Mouse (Mus musculus) mouse trophoblast stem cell (cell line): Measurements from ENCODE around the gene Olfr478.
"Not testable (repeated sequence)": the region's sequence is repeated elsewhere in the genome, so short reads cannot be mapped to it uniquely, and the experiment has no call there.

Source experiments
- in situ Hi-C, 2 experiments: fragments of 300-500 bp; cut with MseI, MboI; formaldehyde crosslinking; loops; 2 replicates in 1 of 2; 3 replicates in 1 of 2; pipeline ENCODE4 v1.15.1; 2025

The Olfr478 gene

DNA sequence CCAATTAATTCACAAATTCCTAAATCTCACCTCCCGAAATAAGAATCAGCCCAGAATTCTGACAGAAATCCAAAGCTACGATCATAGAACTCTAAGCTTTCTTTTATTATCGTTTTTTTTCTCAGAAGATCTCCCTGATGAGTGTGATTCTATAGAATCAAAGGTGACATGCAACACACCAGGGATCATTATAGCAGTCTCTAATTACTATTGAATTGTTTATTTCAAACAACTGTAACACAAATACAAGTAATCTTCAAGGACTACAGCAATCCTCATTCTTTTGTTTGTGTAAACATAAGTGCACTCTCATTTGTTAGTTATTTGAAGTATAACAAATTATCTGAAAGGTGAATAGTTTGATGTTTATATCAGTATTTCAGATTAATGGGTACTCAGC is at the start of gene Olfr478:
TSS of gene Olfr478 (minus strand) at position 101 of the 400 bp plus-strand sequence.
- in situ Hi-C loops: no loop called here

DNA sequence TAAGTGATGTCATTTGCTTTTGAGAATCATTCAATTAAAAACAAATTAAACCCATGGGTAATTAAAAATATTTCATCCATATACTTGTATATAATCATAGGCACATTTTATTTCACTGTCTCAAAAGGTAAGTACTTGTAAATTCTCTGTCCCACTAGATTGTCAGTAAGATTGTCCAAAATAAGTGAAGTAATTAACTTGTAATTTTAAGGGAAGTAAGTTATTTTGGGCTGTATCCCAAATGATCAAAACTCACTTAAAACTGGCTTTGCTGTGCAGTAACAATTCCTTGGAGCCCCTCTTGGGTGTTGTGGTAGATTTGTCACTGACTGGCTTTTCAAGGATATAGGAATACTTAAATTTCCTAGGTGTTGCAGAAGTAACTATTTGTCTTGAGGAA is 45.8 kb upstream of the Olfr478 start, which contains the start of gene Olfr481:
TSS of gene Olfr481 (plus strand) at position 301 of the 400 bp plus-strand sequence.
- in situ Hi-C loops: no loop called here

DNA sequence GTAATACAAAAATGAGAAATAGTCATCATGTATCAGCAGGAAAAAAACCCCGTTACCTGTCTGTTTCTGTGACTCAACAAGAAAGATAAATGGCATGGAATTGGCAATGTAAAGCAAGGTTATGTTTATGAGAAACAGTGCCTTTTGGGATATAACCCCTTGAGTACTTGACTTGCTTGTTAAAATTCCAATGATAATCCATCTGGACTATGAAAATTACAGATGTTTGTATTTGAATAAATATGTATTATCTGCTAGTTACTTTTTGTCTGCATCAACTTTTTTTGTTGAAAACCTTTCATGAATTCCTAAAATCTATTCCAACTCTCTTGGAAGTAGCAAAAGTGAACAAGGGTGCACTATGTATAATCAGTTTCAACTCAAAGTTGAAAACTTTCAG is 33.5 kb upstream of the Olfr478 start, which contains the start of gene Olfr480:
TSS of gene Olfr480 (minus strand) at position 101 of the 400 bp plus-strand sequence.
- in situ Hi-C loops: no loop called here

DNA sequence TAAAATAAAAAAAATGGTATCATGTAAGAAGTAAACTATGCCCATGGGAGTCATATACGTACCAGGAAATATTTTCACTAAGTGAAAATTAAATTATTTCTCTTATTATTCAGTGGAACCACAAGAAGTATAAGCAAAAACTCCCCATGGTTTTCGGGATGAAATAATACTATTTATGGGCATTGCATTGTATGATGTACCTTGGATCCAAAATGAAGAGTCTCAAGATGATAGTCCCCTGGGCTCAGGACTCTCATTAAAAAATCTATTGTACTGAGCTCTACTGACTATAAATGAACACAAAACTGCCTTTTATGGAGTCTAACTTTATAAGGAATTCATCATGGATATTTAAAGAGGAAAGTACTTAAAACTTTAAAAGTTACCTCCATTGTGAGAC is 16.6 kb upstream of the Olfr478 start, which contains the start of gene Olfr479:
TSS of gene Olfr479 (plus strand) at position 301 of the 400 bp plus-strand sequence.
- in situ Hi-C loops: no loop called here

DNA sequence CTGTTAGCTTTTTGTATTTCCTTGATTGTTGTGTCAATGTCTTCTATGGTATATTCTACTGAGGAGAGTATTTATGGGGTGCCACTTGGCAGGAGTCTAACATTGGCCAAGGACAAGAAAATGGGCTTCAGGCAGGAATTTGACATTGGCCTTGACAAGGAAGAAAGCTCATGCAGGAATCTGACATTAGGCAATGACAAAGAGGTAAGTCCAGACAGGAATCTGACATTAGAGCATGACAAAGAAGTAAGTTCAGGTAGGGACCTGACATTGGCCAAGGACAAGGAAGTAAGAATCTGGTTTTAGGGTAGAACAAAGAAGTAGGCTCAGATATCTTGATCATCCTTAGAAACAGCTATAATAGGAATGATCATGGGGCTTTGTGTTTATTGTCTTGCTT is 19.5 kb downstream of the Olfr478 start:
- in situ Hi-C loops: not testable (repeated sequence)

DNA sequence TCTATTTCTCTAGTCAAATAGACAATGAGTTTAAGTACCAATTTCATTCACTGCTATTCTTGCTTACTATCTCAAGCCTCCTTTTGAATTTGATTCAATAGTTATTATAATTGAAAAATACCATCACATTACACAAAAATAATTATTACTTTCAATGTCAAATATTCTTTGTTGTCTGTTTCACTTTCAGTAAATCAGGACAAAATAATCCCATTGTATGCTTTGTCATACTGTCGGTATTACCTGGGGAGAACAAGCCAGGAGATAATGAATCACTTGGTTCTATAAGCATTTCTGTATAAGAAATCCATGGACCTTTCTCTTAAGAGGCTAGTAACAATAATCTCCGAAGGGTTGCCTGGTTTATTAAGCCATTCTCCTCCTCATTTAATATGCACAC is 47.4 kb downstream of the Olfr478 start, which contains the start of gene Olfr477:
TSS of gene Olfr477 (plus strand) at position 301 of the 400 bp plus-strand sequence.
- in situ Hi-C loops: no loop called here
